Mouse (Mus musculus): ENCODE results near the gene Hcrtr1.

The Hcrtr1 gene

DNA sequence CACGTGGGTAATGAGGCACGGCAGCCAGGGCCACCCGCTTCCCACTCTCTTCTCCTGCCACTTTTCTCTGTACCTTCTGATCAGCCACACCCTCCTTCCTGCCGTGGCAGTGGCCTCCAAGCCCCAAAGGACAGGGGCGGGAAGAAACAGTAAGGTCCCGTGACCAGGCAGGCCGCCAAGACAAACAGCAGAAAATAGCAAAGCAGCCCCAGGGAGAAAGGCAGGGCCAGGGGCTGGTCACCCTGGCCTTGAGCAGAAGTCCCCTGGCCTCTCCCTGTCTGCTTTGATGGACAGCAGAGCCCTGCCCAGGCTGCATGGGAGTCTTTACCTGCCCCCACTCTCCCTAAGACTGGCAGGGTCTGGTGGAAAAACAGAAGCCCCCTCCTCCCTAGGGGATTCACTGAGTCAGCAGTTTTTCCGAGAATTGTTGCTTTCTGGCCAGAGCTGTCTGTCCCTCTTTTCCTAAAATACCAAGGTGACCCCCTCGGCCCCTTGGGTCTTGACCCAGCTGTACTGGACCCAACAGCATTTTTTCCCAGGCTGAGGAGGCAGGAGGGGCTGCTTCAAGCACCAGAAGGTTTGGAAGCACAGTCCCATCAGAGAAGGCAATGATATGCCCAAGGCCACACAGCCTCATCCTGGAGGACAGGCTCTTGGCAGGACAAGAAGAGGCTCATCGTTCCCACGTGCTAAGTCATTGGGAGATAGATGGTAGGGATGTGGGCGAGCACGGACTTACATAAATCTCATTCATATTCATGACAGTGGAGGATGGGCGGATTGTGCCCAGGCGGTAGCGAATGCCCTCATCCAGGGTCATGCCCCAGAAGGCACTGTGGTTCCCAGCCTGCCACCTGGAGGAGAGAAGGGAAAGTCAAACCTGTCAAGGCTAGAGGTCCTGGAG lies 29.4 kb upstream of the Hcrtr1 start:
- DNase-seq (ENCODE audit: low read depth, low spot score): no peak

DNA sequence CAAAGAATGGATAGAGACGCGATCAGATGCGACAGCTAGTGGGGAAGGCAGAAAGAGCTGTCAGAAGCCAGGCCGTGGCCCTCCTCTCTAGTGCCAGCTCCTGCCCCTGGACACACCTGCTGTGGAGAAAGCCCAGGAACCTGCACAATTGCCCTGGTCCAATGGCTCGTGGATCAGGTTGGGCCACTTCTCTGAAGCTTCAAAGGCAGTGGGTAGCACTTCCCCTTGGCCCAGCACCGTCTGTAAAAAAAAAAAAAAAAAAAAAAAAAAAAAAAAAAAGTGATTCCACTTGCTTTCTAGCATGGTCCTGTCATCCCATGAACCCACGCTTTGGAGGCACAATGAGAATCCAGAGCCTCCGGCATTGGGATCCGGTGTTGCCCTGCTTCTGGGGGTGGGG lies 28.7 kb upstream of the Hcrtr1 start:
- DNase-seq (ENCODE audit: low read depth, low spot score): no peak

DNA sequence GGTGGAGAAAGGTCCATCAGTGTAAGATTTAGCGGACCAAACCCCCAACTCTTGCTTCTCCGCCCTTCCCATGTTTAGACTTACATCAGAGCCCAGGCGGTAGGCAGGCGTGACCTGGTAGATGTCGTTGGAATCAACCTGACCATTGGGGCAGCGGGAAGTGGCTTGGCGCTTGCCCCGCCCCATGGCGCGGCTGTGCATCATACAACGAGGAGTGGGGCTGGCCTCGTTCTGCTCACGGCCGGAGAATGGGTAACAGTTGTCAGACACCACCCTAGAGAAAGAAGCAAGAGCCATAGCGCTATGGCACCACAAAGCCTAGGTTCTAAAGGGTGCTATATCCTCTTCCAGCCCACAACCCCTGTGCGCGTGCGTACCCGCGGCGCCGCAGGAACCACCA lies 28.2 kb upstream of the Hcrtr1 start:
- DNase-seq (ENCODE audit: low read depth, low spot score): no peak

DNA sequence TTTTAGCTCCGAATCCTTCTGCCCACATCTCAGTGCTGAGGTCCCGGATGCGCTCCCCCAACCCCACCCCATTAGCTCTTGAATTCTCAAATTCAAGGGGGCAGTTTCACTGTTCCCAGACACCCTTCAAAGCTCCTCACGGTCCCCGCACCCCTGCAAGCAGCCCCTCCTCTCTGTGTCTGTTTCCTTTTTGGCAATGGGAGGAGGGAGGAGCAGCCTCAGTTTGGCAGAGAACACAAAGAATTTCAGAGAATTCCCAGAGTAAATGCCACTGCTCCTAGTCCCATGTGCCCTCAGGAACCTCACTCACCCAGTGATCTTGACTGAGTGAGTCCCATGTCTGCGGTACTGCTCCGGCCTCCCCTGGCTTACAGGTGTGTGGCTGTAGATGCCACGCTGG lies 27.4 kb upstream of the Hcrtr1 start:
- no peak for DNase-seq (ENCODE audit: low read depth, low spot score)

DNA sequence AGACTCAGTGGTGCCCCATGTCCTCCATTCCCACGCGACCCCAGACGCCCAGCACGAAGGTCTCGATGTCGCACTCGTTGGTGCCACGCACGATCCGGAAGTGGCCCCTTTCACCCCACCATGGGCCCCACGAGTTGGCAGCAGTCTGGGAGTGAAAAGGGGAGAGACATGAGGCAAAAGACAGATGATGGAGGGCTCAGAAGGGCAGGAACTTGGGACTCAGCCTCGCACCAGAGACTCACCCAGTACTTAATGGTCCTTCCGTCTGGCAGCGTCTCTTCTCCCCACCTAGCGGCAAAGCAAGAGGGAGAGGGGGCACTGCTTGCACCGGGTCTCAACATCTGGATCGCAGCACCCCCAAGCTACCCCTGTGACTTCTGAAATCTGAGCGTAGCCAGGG lies 26.9 kb upstream of the Hcrtr1 start:
- DNase-seq (ENCODE audit: low read depth, low spot score): no peak

DNA sequence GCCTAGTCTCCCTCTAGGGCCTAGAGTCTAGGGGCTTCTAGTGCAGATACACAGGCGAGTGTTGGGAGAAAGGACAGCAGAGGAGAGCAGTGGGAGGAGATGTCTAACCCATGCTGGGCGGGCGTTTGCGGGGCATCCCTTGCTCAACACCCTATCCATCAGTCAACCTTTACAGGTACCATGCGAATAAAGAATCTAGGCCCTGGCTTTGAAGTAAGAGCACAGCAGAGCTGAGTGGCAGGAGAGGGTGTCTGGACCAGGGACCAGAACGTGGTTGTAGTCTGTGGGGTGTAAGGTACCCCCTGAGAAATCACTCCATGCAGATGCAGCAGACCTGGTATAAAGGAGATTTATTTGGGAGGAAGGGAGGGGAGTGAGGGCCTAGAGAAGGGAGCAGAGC lies 25.0 kb upstream of the Hcrtr1 start:
- DNase-seq (ENCODE audit: low read depth, low spot score): no peak

DNA sequence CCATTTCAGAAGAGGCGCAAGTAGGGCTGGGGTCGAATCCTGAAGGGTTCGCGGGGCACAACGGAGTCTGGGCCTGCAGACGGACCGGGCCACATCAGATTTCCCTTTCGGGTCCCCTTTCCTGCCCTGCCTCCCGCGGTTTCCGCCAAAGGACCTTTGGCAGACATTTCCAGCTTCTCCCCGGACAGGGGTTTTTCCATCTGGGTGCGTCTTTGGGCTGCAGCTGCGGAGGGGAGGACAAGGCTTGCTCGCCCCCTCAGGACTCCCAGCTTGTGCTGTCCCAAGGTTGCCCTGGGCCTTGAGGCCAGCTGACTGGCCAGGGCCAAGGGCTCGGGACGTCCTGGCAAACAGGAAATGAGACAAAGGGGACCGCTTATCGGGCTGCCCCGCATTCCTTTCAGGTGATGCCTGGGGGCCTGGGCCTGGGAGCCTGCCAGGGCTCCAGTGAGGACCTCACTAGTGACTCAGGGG lies 24.3 kb upstream of the Hcrtr1 start:
- no peak for DNase-seq (ENCODE audit: low read depth, low spot score)

DNA sequence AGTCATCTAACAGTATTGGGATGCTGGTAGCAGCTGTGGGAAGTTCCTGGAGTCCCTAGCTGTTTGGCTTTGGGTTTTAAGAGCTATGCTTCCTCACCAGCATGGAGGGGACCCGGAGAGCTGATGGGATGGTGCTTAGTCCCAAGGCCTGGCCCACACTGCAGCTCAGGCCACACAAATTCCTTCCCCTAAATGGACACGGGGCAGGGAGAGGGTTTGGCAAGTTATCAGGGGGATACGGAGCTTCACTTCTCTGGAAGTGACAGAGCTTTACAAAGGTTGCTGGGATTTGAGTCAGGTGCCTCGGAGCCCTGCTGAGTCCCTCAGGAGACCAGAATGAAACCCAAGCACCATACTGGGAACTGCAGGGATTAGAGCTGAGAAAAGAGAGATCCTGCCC lies 22.2 kb upstream of the Hcrtr1 start:
- no peak for DNase-seq (ENCODE audit: low read depth, low spot score)

DNA sequence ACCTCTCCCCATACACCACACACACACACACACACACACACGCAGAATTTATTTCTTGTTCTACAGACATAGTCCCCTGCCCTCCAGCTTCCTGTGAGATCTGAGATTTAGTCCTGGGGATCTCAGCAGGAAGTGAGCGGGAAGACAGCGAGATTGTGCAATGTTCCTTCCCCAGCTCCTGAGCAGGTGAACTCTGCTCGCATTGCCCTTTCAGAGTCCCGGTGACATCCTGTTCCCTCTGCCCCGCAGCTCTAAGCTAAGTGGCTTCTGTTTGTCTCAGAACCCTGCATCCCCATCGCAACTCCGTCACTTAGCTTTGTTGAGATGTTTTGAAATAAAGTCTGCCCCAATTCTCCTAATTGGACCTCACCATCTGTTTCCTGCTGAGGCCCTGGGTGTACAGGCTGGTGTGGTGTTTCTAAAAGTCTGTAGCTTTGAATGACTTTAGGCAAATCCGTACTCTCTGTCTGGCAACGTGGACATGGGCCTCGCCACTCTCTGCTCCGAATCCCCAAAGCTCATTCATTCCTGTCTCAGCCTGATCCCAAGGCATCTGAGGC lies 17.7 kb upstream of the Hcrtr1 start:
- no peak for DNase-seq (ENCODE audit: low read depth, low spot score)

DNA sequence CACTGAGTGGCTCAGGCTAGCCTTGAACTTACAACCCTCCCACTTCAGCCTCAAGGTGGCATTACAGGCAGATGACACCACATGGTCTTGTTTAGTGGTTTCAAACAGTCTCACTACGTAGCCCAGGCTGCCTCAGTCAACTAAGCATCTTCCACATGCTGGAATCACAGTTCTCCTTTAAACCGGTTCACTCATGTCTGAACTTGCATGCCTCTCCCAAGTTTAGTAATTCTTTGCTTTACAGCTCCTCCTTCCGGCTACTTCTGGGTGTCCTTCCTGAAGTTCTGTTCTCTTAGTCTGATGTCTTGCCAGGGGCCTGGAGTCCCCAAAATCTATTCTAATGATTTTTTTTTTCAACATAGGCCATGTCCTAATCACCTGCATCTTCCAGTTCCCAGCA lies 15.1 kb upstream of the Hcrtr1 start:
- no peak for DNase-seq (ENCODE audit: low read depth, low spot score)

DNA sequence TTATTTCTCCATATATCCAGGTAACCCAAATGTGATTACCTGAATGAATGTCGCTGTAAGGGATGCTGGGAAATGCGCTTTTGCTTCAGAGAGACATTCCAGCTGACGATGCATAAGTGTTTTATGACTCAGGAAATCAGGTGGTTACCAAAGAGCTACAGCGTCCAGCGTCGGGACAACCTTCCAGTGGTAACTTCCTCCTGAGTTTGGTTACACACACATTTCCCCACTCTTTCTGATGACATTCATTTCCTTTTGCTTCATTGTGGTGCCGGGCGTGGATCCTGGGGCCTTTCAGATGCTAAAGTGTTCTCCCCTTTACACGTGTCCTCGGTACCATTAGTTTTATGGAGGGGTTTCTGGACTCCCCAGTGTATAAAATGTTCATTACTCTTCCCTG lies 9.2 kb upstream of the Hcrtr1 start:
- DNase-seq (ENCODE audit: low read depth, low spot score): no peak

DNA sequence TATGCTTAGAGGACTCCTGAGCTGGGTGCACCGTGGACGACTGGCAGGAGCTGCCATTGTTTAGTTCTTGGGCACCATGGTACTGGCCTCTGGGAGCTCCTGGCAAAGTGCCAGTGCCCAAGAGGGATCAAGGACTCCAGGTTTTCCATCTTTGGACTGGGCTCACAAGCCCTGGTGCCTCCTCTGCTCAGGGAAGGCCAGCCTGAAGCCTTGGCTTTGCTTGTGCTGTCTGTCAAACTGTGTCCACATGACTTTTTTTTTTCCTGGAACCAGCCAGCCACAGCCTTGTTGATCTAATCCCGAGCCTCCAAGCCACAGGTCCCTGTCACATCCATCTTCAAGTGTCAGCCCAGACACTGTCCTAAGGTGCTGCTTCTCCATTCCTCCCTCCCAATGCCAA lies 2.6 kb upstream of the Hcrtr1 start:
- DNase-seq (ENCODE audit: low read depth, low spot score): no peak

DNA sequence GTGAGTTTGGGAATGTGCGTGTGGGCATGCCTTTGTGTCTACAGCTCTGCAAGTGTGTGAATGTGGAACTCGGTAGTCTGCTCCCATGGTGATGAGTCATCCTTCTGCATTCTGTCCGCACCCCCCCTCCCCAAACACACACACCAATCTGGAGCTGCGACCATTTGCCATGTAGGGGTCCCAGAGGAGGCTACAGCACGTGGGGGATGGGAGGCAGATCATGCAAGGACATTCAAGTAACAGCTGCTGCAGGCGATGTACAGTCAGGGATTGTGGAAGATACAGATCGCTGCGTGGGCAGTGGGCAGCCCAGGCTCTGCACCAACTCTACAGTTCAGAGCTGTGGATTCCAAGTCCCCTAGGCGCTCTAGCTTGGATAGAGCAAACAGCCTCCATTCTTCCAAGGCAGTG lies 1.8 kb upstream of the Hcrtr1 start:
- no peak for DNase-seq (ENCODE audit: low read depth, low spot score)

DNA sequence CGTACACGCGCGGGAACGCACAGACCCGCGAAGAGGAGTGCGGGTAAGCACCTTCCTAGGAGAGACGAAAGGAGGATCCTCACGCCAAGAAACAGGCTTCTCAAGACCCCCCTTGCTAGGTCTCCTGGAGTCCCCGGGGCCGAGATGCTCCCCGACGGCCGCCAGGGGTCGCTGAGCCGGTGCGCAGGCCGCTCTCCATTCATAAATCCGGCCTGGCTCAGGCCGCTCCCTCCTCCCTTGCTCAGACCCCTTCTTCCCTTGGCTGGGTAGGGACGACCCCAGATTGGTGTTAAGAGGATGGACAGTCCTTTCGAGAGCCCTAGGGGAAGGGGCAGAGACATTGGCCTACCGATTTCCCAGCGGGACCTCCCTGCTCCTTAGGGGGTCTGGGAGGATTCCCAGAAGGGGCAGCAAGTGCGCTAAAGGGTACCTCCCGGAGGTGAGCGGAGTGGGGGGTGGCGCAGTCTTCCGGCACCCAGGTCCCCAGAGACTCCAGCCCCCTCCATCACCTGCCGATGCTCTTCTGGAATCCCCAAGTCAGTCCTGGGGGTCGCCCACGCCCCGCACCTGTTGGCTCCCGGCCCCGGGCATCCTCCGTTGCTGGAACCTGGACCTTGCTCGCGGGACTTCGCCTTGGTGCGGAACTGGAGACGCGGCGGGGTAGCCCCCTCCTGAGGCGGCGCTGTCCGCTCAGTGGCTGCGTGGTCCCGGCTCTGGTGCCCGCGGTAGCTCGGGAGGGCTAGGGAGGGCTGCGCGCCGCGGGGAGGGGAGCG lies 532 bp downstream of the Hcrtr1 start:
- DNase-seq (ENCODE audit: low read depth, low spot score): peak; percentile 66

DNA sequence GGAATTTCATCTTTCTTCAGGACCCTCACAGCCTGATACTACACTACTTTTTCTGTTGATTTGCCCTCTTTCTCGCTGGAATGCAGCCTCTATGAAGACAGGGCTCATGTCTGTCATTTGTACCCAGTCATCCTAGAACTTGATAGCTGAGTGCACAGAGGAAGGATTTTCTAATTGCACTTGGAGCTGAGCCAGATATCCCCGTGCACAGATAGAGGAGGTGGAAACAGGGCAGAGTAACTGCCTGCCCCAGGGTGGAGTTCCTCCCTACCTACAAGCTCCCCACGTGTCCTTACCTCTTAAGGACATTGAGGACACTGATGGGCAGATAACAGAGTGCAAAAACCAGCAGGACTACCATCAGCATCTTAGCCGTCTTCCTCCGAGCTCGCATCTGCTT lies 5.8 kb downstream of the Hcrtr1 start:
- no peak for DNase-seq (ENCODE audit: low read depth, low spot score)

DNA sequence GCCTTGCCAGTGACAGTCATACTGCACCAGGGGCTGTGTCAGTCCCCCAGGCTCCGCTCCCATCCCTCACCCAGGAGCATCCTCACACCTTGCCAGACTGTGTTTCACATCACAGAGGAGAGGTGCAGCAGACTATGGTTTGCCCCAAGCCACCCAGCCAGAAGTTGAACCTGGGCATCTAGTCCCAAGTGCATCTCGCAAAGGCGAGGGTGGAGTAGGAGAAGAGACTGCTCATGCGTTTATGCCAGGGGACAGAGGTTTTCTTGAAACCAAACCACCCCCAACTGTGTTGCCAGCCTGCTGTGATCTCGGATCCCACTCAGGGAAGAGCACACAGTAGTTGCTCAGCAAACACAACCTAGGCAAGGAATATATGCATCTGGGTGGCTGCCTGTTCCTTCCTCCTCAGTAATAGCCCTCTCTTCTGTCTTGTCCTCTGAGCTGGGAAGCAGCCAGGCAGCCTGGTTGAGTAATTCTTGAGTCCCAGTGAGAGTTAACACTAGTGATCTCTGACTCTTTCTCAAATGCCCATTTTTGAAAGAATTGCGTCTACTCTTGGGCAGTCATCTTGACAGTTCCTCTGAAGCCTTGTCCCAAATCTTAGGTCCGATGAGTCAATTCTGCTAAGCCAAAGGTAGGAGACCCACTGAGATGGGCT lies 7.6 kb downstream of the Hcrtr1 start:
- no peak for DNase-seq (ENCODE audit: low read depth, low spot score)

DNA sequence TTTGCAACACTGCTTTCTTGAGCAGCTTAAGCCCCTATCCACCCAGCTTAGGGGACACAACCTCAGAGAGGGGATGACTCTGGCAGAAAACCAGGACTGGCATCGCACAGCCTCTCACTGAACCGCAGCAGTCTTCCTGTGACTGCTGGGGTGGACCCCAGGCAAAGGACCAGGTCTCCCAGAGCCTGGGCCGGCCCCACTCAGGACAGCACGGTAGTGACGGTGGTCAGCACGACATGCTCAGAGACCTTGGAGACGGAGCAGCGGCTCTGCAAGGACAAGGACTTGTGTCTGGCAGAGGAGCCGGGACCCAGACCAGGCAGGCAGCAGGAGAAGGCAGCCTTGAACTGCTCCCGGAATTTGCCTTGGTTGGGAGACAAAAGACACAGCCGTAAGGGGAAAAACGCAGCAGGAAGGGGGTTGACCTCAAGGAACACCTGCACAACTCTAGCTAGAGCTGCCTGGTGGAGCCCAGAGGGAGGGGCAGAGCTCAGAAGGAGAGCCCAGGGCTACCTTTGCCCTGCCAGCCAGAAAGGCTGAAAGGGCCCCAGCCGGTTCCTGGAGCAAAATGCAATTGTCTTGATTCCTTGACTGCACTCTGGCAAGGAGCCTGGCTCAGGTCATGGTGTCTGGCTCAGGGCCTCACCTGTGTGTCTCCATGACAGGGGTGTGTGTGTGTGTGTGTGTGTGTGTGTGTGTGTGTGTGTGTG lies 8.4 kb downstream of the Hcrtr1 start:
- DNase-seq (ENCODE audit: low read depth, low spot score): no peak

DNA sequence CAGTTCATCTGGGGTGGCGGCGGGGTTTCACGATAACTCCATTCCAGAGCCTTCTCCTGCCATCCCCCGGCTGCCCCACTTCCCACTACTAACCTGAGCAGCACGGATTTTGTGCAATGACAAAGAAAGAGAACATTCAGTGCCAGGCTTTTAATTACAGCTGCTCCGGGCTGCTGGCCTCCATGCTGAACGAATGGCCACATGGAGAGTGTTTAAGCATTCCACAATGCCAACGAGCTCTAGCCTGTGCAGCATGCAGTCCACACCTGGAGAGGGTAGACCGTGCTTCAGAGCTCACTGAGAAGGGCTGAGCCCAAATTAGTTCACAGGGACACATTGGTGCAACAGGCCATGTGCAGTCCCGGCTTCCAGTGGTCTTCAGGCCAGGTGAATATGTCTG lies 9.1 kb downstream of the Hcrtr1 start:
- DNase-seq (ENCODE audit: low read depth, low spot score): no peak

DNA sequence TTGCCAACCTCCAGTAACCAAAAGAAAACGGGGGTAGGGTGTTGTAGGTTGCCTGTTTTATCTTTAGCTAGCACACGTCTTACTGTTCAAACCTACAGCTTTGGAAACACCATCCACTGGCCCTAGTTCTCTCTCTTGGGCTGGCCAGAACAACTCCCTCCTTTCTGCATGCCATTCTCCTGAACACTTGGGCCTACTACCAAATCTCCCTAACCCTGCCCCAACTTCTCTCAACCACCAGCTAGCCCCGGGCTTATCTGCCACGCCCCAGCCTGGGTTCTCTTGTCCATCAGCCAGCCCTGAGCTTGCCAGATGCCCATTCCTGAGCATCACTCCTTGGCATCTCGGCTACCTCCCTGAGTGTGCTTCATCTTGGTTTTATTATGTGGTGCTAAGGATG lies 10.3 kb downstream of the Hcrtr1 start:
- DNase-seq (ENCODE audit: low read depth, low spot score): no peak

DNA sequence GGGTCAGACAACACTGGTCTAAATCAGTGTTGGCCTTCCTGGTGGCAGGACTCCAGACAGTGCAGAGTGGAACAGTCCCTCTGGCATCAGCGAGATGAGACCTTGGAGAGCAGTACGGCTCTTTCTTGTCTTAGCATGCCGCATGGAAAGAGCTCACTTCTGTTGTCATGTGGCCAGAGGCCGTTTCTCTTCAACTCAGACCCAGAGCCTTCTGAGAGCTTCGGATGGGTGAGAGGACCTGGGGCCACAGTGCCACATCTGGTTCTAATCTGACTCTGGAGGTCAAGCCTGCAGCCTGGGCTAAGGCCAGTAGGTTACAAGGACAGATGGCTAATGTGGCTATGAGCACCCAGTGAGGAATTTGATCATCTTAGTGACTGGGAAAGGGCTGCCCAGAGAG lies 13.2 kb downstream of the Hcrtr1 start:
- DNase-seq (ENCODE audit: low read depth, low spot score): no peak

DNA sequence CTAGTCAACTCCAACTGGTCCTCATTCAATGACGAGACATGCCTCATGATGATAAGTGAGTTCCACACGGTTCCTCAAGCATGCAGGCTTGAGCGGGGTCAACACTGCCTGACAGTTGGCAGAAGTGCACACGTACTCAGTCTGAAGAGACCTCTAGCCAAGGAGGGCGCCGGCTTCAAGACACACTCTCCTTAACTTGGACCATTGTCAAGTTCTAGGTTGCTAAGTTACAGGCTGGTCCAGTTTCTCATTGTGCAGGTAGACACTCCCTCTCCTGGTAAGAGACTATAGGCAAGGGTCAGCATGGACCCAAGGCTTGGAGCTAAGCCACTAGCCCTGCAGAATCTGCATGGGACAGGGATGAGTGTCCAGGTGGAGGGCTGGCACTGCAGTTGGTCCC lies 14.0 kb downstream of the Hcrtr1 start:
- DNase-seq (ENCODE audit: low read depth, low spot score): no peak
